Mouse (Mus musculus) forebrain, embryonic 13.5 days (tissue): ENCODE measurements around the gene Prickle3. TPM values are rescaled to one million over a fixed set of nuclear protein-coding genes. Genes with fewer than 3 reads are reported as not detected.

Experiments
- ATAC-seq: fragments of 200-750 bp; cut with Nextera tagmentation; 2 replicates; pipeline ENCODE4 v1.8.0; 2017
- H3K27ac ChIP-seq: fragments of 300-500 bp; sonication (generic); 2 replicates; pipeline ENCODE4 v1.5.1; 2015; ENCODE audit warnings: inconsistent platforms, mild to moderate bottlenecking, moderate library complexity
- H3K27me3 ChIP-seq: fragments of 300-500 bp; sonication (generic); 2 replicates; pipeline ENCODE4 v1.6.1; 2015; ENCODE audit warnings: mild to moderate bottlenecking, inconsistent platforms
- H3K36me3 ChIP-seq: fragments of 300-500 bp; sonication (generic); 2 replicates; pipeline ENCODE4 v1.6.1; 2015; ENCODE audit warnings: mild to moderate bottlenecking, inconsistent platforms; ENCODE audit not compliant: poor library complexity, severe bottlenecking
- H3K4me1 ChIP-seq: fragments of 300-500 bp; sonication (generic); 2 replicates; pipeline ENCODE4 v1.6.1; 2015; ENCODE audit warnings: inconsistent platforms
- H3K4me2 ChIP-seq: fragments of 300-500 bp; sonication (generic); 2 replicates; pipeline ENCODE4 v1.6.1; 2015; ENCODE audit warnings: inconsistent platforms, mild to moderate bottlenecking, moderate library complexity
- H3K4me3 ChIP-seq: fragments of 300-500 bp; sonication (generic); 2 replicates; pipeline ENCODE4 v1.5.1; 2015; ENCODE audit warnings: mild to moderate bottlenecking, inconsistent platforms
- H3K9ac ChIP-seq: fragments of 300-500 bp; sonication (generic); 2 replicates; pipeline ENCODE4 v1.6.1; 2015; ENCODE audit warnings: mild to moderate bottlenecking, inconsistent platforms
- H3K9me3 ChIP-seq: fragments of 300-500 bp; sonication (generic); replicated peaks from 2 replicates; pipeline ENCODE4 v1.6.1; 2016; ENCODE audit warnings: inconsistent platforms
- WGBS: fragments of 180-500 bp; shearing (Covaris S2); methylation state at CpG from one replicate; pipeline ENCODE4 v1.1.7; 2015; 5-methylcytosine and 5-hydroxymethylcytosine counted together
- polyA plus RNA-seq: library from polyadenylated mRNA; unstranded; fragments of >200 nt; fragmentation: Nextera tagmentation; extraction: Ambion mirVana; gene quantifications from 2 replicates; pipeline ENCODE4 v1.2.1, GENCODE M21; 2015

Gene Prickle3
- 1.3 and 2.3 TPM in 2 replicates for polyA plus RNA-seq

DNA sequence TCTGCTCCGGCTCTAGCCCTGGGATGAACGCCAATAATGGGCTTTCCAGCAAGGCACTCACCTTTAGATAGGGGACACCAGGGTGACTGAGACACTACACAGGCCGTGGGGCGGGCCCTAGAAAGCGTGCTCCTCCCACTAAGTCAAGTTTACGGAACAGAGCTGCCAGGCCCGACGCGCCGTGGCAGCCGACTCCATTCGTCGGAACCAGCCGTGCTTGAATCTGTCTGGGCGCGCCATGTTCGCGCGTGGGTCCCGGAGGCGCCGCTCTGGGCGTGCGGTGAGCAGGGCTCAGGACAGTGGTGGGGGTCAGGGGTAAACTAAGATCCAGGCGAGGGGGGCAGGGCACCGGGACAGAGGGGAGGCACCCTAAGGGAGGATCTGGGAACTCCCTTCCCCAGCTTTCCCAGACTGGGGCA lies at the start of gene Prickle3:
TSS of gene Prickle3 (plus strand) at position 40 of the 419 bp plus-strand sequence.
- Histone ChIP-seq H3K4me3 (peak within 1 kb of the TSS; percentile 31), H3K27ac (no peak within 1 kb of the TSS), H3K9me3 (no peaks in the 10 kb centered on the region), H3K4me2 (peak within 1 kb of the TSS; percentile 53), H3K36me3 (no peaks in the 10 kb centered on the region), H3K4me1 (0 out of 2 replicates have a peak, but pooled peaks cover 10% of the 10 kb centered on the region), H3K27me3 (no peaks in the 10 kb centered on the region), H3K9ac (peak within 1 kb of the TSS; percentile 55)
- ATAC-seq, result no peak
- 14% methylated on average over 26 of the region's 26 CpGs for WGBS

DNA sequence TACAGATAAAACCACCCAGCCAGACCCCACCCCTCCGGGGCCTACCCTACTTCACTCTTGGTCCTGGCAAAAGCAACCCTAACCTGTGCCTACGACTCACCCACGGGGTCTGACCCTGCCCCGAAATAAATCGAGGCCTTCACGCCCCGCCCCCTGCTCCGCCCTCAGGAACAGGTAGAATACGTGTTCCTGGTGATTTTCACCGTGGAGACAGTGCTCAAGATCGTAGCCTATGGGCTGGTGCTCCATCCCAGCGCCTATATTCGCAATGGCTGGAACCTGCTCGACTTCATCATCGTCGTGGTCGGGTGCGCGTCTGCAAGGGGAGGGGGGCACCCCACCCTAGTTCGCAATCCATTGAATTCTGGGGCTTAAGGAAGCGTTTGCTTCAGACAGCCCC lies 47.0 kb upstream of the Prickle3 start:
- no peak for ATAC-seq
- Histone ChIP-seq H3K4me2 (peak overlapping the region; percentile 68), H3K27me3 (0 out of 2 replicates have a peak, but pooled peaks cover 4% of the 10 kb centered on the region), H3K4me3 (peak overlapping the region; percentile 42), H3K27ac (no peak overlapping the region), H3K36me3 (no peaks in the 10 kb centered on the region), H3K4me1 (no peaks in the 10 kb centered on the region), H3K9ac (peak overlapping the region; percentile 58), H3K9me3 (no peaks in the 10 kb centered on the region; the same call in 1 of the 2 replicates)
- 20% methylated on average over 21 of the region's 21 CpGs for WGBS

DNA sequence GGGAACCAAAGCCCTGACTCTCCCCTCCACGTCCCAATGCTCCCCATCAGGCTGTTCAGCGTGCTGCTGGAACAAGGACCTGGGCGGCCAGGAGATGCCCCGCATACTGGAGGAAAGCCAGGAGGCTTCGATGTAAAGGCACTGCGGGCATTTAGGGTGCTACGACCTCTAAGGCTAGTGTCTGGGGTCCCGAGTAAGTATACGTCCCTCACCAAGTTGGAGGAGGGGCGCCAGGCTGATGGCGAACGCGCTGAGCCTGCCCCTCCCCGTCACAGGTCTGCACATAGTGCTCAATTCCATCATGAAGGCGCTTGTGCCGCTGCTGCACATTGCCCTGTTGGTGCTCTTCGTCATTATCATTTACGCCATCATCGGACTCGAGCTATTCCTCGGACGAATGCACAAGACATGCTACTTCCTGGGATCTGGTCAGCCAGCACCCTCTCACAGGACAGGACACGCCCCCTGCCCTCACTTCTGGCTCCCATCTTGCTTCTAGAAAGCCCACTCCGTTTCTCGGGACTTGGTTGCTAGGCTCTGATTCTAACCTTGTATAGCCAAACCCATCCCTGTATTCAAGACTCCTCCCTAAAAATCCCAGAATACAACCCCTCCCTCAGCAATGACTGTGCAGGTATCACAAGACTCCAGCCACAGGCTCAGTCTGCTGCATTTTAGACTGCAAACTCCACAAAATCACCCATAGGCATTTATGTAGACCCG lies 46.4 kb upstream of the Prickle3 start:
- Histone ChIP-seq H3K4me2 (peak overlapping the region; percentile 68), H3K27me3 (0 out of 2 replicates have a peak, but pooled peaks cover 4% of the 10 kb centered on the region), H3K9me3 (no peaks in the 10 kb centered on the region; the same call in 1 of the 2 replicates), H3K4me1 (no peaks in the 10 kb centered on the region), H3K9ac (peak overlapping the region; percentile 58), H3K36me3 (no peaks in the 10 kb centered on the region), H3K4me3 (peak overlapping the region; percentile 42), H3K27ac (no peak overlapping the region)
- peak; percentile 63; the same call in 1 of the 2 replicates for ATAC-seq
- WGBS, result 23% methylated on average over 26 of the region's 26 CpGs

DNA sequence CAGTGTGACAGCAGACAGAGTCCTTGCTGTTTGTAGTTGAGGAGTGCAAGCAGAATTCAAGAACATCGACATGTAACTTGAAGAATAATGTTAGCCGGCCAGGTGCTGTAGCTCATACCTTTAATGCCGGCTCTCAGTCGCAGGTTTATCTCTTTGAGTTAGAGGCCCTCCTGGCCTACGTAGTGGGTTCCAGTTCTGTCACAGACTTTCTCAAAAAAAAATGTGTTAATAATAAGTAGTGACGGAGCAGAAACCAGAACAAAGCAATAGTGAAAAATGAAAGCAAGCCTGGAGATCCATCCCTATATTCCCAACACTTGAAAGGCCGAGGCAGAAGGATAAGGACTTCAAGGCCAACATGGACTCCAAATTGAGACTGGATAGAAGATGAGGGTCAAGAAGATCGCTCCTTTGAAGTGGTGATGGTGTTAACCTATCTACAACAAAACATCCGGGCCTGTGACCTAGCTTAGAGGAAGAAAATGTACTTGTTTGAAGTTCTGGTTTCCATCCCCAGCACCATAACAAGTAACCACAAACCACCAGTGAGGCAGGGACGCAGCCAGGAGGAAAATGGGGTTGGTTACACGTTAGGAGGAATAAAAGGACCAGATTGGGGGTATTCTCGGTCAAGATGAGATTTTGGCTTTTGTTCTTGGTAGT lies 39.0 kb upstream of the Prickle3 start:
- H3K9me3 ChIP-seq, result no peaks in the 10 kb centered on the region
- H3K27me3 ChIP-seq, result no peaks in the 10 kb centered on the region
- no peaks in the 10 kb centered on the region for H3K36me3 ChIP-seq
- no peak overlapping the region for H3K4me3 ChIP-seq
- 86% methylated on average over 12 of the region's 12 CpGs for WGBS
- H3K4me2 ChIP-seq, result no peak overlapping the region
- no peak overlapping the region for H3K27ac ChIP-seq
- no peaks in the 10 kb centered on the region for H3K4me1 ChIP-seq
- H3K9ac ChIP-seq, result no peak overlapping the region
- ATAC-seq, result no peak

DNA sequence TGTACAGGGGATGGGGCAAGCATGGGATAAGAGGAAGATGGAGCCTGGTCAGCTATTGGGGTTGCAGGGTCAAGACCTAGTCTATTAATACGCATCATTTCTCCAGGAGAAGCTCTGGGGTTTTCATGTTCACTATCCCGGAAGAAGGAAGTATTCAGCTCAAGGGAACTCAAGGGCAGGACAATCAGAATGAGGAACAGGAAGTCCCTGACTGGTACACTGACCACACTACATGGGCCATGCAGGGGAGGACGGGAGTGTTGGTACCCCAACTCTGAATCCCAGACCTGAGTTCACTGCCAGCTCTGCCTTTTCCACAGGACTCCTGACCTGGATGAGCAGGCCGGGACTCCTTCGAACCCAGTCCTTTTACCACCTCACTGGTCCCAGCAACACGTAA lies 24.5 kb upstream of the Prickle3 start:
- no peak overlapping the region for H3K4me2 ChIP-seq
- no peaks in the 10 kb centered on the region for H3K27me3 ChIP-seq
- H3K27ac ChIP-seq, result no peak overlapping the region
- no peaks in the 10 kb centered on the region for H3K9me3 ChIP-seq
- H3K4me1 ChIP-seq, result no peaks in the 10 kb centered on the region
- H3K36me3 ChIP-seq, result no peaks in the 10 kb centered on the region
- ATAC-seq, result no peak
- H3K9ac ChIP-seq, result no peak overlapping the region
- WGBS, result 90% methylated on average over 6 of the region's 6 CpGs
- H3K4me3 ChIP-seq, result no peak overlapping the region

DNA sequence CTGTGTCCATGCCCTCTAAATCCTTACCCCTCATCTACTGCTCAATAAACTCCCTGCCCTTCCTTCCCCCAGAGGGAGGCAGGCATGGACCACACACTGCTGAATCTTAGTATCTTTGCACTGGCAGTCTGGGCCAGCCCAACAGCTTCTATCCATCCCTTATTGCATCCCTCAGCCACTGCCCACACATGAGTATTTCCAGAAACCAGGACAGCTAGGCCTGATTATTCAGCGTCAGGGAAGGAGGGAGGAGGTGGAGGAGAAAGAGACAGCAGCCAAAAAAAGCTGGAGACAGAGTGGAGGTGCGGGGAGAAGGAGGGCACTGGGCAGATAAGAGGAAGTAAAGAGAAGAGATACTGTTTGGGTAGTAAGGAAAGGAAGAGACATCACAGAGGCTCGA lies 22.0 kb upstream of the Prickle3 start:
- H3K4me1 ChIP-seq, result 0 out of 2 replicates have a peak, but pooled peaks cover 4% of the 10 kb centered on the region
- H3K36me3 ChIP-seq, result no peaks in the 10 kb centered on the region
- H3K27me3 ChIP-seq, result no peaks in the 10 kb centered on the region
- no peaks in the 10 kb centered on the region for H3K9me3 ChIP-seq
- H3K27ac ChIP-seq, result no peak overlapping the region
- no peak overlapping the region for H3K4me2 ChIP-seq
- H3K9ac ChIP-seq, result no peak overlapping the region
- 79% methylated on average over 3 of the region's 3 CpGs for WGBS
- no peak for ATAC-seq
- H3K4me3 ChIP-seq, result no peak overlapping the region

DNA sequence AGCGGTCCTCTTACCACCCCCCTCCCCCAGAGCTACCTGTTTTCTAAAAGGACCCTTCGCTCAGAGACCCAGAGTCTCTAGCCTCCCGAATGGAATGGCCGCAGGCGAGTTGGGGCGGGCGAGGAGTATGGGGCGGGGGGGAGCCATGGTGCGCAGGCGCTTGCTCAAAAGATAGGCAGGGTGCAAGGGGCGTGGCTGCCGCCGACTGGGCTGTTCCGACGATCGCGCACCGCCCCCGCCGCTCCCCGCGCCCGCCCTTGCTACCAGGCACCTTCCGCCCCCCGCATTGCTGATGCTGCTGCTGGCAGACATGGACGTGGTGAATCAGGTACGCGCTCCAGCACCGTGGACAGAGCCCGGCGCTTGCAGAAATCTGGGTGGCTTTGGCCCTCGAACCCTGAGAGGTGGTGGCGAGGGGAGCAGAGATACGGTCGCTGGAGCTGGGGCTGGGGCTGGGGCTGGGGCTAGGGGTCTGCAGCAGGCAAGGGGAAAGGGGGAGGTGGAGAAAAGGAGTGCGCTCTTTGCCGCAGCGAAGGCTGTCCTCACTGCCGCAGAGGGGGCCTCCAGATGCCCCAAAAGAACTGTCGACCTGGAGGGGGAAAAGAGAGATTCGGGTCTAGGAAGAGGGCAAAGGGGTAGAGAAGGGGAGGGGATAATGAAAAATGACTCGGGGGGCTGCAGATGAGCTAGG lies 18.5 kb upstream of the Prickle3 start, which contains the start of gene Syp:
TSS of gene Syp (plus strand) at position 71 of the 691 bp plus-strand sequence.
- peak within 1 kb of the TSS; percentile 65 for H3K4me2 ChIP-seq
- peak; percentile 87 for ATAC-seq
- WGBS, result 25% methylated on average over 40 of the region's 42 CpGs
- peak within 1 kb of the TSS; percentile 50 for H3K4me3 ChIP-seq
- H3K9ac ChIP-seq, result peak within 1 kb of the TSS; percentile 66
- H3K36me3 ChIP-seq, result no peaks in the 10 kb centered on the region
- no peaks in the 10 kb centered on the region for H3K27me3 ChIP-seq
- no peaks in the 10 kb centered on the region for H3K9me3 ChIP-seq
- 0 out of 2 replicates have a peak, but pooled peaks cover 10% of the 10 kb centered on the region for H3K4me1 ChIP-seq
- peak within 1 kb of the TSS; percentile 57; the same call in 1 of the 2 replicates for H3K27ac ChIP-seq

DNA sequence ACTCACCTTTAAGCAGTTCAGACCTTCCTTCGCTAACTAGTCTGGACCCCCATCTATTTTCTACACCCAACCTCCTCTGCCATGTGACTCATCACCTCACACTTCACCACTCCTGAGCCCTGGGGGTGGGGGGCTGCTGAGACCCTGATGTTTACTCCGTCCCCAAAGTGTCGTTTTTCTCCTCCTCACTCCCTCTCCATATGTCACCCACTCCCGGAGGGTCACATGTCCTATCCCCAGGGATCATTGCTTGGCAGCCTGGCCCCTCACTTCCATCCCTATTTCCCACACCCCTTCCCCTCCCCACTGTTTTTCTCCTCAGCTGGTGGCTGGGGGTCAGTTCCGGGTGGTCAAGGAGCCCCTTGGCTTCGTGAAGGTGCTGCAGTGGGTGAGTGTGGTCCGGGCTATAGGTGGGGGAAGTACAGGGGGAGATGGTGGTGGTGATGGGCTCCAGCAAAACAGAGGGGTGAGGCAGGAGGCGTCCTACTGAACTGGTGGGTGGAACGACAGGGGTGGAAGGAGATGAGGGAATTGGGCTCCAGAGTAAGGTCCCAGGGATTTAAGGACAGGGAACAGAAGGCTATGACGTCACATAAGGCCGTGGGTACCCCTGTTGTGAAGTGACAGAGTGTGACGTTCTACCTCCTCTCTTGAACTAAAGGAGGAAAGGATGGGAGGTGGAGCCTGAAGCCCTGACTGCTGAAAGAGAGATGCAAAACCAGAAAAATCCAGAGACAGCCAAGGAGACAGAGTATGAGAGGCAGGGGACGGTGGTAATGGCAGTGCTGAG lies 17.3 kb upstream of the Prickle3 start:
- H3K9me3 ChIP-seq, result no peaks in the 10 kb centered on the region
- peak; percentile 46 for ATAC-seq
- 30% methylated on average over 13 of the region's 13 CpGs for WGBS

DNA sequence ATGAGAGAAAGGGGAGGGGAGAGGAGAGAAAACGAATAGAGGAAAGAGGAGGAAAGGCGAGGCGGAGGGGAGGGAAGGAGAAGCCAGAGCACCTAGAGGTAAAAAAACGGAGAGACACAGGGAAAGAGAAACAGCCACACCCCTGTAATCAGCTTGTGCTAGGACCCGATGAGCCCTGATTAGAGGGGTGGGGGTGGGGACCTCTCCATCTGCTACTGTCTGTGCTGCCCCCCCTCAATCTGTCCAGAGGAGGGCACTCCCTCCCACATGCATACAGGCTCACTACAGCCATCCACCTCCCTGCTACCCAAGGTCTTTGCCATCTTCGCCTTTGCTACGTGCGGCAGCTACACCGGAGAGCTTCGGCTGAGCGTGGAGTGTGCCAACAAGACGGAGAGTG lies 16.3 kb upstream of the Prickle3 start:
- peak overlapping the region; percentile 65 for H3K4me2 ChIP-seq
- H3K27ac ChIP-seq, result peak overlapping the region; percentile 35; the same call in 1 of the 2 replicates
- no peaks in the 10 kb centered on the region for H3K9me3 ChIP-seq
- H3K4me3 ChIP-seq, result peak overlapping the region; percentile 20
- ATAC-seq, result no peak
- peak overlapping the region; percentile 34; the same call in 1 of the 2 replicates for H3K9ac ChIP-seq
- 53% methylated on average over 12 of the region's 12 CpGs for WGBS
- no peaks in the 10 kb centered on the region for H3K27me3 ChIP-seq
- 0 out of 2 replicates have a peak, but pooled peaks cover 10% of the 10 kb centered on the region for H3K4me1 ChIP-seq
- H3K36me3 ChIP-seq, result peaks cover 5% of the 10 kb centered on the region; the same call in 1 of the 2 replicates

More for the DNA sequence above, 17.3 kb upstream of the Prickle3 start:
- Histone ChIP-seq H3K27ac (peak overlapping the region; percentile 73), H3K4me3 (peak overlapping the region; percentile 50), H3K9ac (peak overlapping the region; percentile 66), H3K4me1 (0 out of 2 replicates have a peak, but pooled peaks cover 10% of the 10 kb centered on the region), H3K27me3 (no peaks in the 10 kb centered on the region), H3K4me2 (peak overlapping the region; percentile 65), H3K36me3 (peaks cover under 1% of the 10 kb centered on the region; the same call in 1 of the 2 replicates)

DNA sequence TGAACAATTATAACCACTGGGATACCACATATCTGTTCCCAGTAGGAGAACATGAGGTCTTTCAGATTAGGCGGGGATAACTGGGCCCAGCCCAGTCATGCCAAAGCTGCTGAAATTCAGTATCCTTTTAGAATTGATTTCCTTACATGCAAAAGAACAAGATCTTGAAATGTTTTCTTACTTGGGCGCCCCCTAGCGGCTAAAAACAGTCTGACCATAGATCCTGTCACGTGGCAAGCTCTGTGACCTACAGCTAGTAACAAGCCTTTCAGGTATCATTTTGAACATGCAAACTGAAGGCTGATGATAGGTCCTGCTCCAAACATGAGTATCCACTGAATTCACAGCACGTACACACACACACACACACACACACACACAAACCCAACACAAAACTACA lies 11.7 kb upstream of the Prickle3 start:
- H3K4me2 ChIP-seq, result no peak overlapping the region
- ATAC-seq, result no peak
- peaks cover 5% of the 10 kb centered on the region; the same call in 1 of the 2 replicates for H3K36me3 ChIP-seq
- no peak overlapping the region for H3K9ac ChIP-seq
- H3K4me3 ChIP-seq, result no peak overlapping the region
- 0 out of 2 replicates have a peak, but pooled peaks cover 5% of the 10 kb centered on the region for H3K4me1 ChIP-seq
- H3K27ac ChIP-seq, result no peak overlapping the region
- 15% methylated on average over 5 of the region's 5 CpGs for WGBS
- no peaks in the 10 kb centered on the region for H3K27me3 ChIP-seq
- no peaks in the 10 kb centered on the region for H3K9me3 ChIP-seq
